Mouse (Mus musculus) embryonic fibroblast, embryonic 13.5 days (primary cell): ENCODE results near the gene Abcc2.

Source experiments
- CTCF ChIP-seq: IDR thresholded peaks from 2 replicates; pipeline ENCODE4 v1.5.1; 2011; ENCODE audit warnings: mild to moderate bottlenecking, control low read depth, low read length, moderate library complexity, borderline replicate concordance; ENCODE audit not compliant: insufficient read depth
- POLR2A ChIP-seq: IDR thresholded peaks from 2 replicates; pipeline ENCODE4 v1.6.1; 2011; ENCODE audit warnings: low read depth, mild to moderate bottlenecking, control low read depth, low read length, moderate library complexity

DNA sequence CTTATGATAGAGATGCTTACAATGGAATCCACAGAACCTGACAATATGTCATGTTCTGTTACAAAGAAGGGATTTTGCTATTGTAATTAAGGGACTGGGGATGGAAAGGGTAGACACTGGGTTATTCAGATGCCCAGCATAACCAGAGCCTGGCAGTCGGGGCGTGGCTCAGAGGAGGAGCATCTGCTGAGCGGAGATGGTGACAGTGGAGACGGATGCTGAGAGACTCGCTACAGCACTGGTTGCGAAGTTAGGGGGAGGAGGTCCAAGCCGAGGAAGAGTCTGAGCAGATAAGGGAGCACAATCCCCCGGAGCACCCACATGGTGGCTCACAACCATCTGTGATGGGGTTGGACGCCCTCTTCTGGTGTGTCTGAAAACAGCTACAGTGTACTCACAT lies 61.2 kb downstream of the Abcc2 start:
- TF ChIP-seq POLR2A = no peak
- TF ChIP-seq CTCF = no peak
